Mouse (Mus musculus) small intestine, adult 2 months (tissue): ENCODE data around the gene Ccdc130. TPM values are rescaled to one million over a fixed set of nuclear protein-coding genes. Genes with fewer than 3 reads are reported as not detected.

Source experiments
- H3K27ac ChIP-seq: fragments of 200-500 bp; 2 replicates; pipeline ENCODE4 v1.5.1; 2012; ENCODE audit warnings: low read depth, low read length, control low read depth, inconsistent platforms; ENCODE audit not compliant: insufficient read depth
- H3K27me3 ChIP-seq: fragments of 200-500 bp; 2 replicates; pipeline ENCODE4 v1.6.1; 2012; ENCODE audit warnings: mild to moderate bottlenecking, moderate library complexity, low read length, inconsistent platforms; ENCODE audit not compliant: control insufficient read depth, insufficient read depth
- H3K36me3 ChIP-seq: fragments of 200-500 bp; 2 replicates; pipeline ENCODE4 v1.6.1; 2012; ENCODE audit warnings: mild to moderate bottlenecking, low read length, control low read depth, inconsistent platforms; ENCODE audit not compliant: control insufficient read depth, insufficient read depth
- H3K4me1 ChIP-seq: fragments of 200-500 bp; 2 replicates; pipeline ENCODE4 v1.6.1; 2012; ENCODE audit warnings: low read length, inconsistent platforms, mixed read lengths; ENCODE audit not compliant: control insufficient read depth, insufficient read depth, insufficient read length
- H3K4me3 ChIP-seq: fragments of 200-500 bp; 2 replicates; pipeline ENCODE4 v1.5.1; 2012; ENCODE audit warnings: low read depth, mild to moderate bottlenecking, control low read depth, inconsistent platforms, low read length, moderate library complexity
- CTCF ChIP-seq: fragments of 200-500 bp; IDR thresholded peaks from 2 replicates; pipeline ENCODE4 v1.5.1; 2012; ENCODE audit warnings: low read depth, mild to moderate bottlenecking, control low read depth, inconsistent platforms, low read length, moderate library complexity, mixed read lengths; ENCODE audit not compliant: insufficient replicate concordance, insufficient read length; ENCODE audit errors: extremely low read depth
- POLR2A ChIP-seq: fragments of 200-500 bp; IDR thresholded peaks from 2 replicates; pipeline ENCODE4 v1.6.1; 2012; ENCODE audit warnings: low read depth, mild to moderate bottlenecking, control low read depth, inconsistent platforms, low read length, moderate library complexity
- WGBS: fragments of 180-500 bp; shearing (Covaris S2); methylation state at CpG from one replicate; pipeline ENCODE4 v1.1.7; 2018; 5-methylcytosine and 5-hydroxymethylcytosine counted together
- polyA plus RNA-seq: library from polyadenylated mRNA; depleted of rRNA; stranded (reverse); fragments of >200 nt; gene quantifications from 2 replicates; pipeline ENCODE4 v1.2.3, GENCODE M21; 2012; rRNA removed

Gene Ccdc130
- polyA plus RNA-seq, 1 experiment, result 37.3 TPM

DNA sequence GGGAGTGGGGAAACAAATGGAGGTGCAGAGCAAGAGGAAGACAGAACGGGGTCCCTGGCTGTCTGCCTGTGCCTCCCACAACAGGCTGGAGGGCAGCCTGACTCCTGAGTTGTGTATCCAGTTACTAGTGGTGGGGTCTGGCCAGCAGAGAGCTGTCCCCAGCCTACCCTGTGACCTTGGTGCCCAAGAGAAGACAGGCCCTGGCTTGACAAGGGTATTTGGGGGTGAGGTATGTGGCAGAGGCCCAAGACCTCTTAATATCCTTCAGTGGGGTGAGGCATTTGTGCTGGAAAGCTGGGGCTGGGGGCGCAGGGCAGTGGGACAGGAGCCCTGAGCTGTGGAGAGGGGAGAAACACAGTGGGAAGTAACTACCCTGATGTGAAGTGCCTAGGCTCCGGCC is 59.0 kb downstream of the Ccdc130 start:
- H3K36me3 ChIP-seq, result peaks cover 33% of the 10 kb centered on the region; the same call in 1 of the 2 replicates
- no peaks in the 10 kb centered on the region for H3K27me3 ChIP-seq
- no peak overlapping the region for H3K4me3 ChIP-seq
- H3K4me1 ChIP-seq, result no peaks in the 10 kb centered on the region; the same call in 1 of the 2 replicates
- TF ChIP-seq POLR2A (no peak), CTCF (no peak)
- no peak overlapping the region for H3K27ac ChIP-seq
- WGBS, result 87% methylated on average over 3 of the region's 3 CpGs

DNA sequence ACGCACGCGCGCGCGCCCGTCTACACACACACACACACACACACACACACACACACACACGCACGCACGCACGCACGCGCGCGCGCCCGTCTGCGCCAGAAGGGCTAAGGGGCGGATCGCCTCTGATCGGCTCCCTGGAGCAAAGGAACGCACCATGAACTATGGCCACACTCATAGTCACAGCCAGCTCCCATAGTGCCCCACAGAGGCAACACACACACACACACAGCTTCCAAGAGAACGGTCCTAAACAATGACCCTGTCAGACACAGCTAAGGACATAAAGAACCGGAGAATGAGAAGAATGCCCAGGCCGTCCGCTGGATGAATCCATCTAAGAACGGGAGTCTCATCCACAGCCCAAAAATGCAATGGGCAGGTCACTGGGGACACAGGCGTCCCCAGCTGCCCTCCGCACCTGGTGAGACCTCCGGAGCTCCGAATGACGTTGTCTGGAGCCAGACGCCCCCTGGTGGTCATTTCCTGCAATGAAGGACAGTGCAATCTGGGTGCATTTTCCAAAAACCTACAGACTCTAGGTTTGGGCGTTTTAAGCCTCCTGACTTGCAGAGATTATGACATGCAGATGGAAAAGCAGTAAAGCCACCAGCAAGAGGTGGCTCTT is 59.9 kb downstream of the Ccdc130 start:
- TF ChIP-seq POLR2A (no peak), CTCF (peak; percentile 91)
- no peak overlapping the region for H3K27ac ChIP-seq
- peaks cover 26% of the 10 kb centered on the region; the same call in 1 of the 2 replicates for H3K36me3 ChIP-seq
- no peaks in the 10 kb centered on the region for H3K27me3 ChIP-seq
- no peak overlapping the region for H3K4me3 ChIP-seq
- 52% methylated on average over 34 of the region's 34 CpGs for WGBS
- H3K4me1 ChIP-seq, result no peaks in the 10 kb centered on the region; the same call in 1 of the 2 replicates

DNA sequence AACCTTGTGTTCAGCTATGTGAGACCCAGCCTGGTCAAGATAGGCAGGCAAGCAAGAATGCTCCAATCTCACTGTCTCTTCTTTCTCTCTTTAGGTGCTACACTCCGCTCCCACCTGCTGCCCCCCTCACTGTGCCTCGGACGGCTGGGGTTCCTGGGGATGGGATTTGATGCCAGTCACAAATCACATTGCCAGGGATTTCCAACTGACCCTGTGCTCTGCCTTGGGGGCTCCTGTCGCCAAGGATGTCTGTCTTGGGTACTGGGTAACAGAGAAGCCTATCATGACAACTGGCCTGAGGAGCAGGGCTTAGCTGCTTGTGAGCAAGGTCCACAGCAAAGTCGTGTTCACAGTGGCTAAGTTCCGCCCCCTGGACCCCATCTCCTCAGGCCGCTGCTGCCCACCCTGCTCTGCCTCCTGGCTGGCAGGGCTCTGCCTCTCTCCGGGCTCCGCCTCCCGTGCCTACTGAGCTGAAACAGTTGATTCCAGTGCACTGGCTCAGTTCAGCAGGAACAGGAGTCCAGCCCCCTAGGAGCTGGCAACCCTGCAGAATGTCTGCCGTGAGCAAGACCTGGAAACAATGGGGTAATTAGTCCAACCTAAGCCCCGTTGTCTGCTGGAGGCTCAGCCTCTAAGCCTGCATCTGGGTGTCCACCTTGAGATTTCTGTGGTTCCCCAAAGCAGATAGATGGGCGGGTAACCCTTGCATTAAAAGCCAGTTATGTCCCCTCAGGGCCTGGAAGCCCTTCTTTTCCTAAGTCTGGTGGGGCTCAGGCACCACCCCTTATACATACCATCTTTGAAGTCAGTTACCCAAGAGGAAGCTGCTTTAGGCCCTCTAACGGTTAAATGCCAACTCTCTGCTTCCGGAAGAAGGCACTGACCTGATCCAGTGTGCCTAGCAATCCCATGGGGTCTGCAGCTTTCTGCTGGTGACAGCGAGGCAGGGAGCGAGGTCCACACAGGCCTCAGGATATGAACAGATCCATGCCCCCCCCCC is 61.5 kb downstream of the Ccdc130 start:
- H3K27me3 ChIP-seq, result no peaks in the 10 kb centered on the region
- peaks cover 4% of the 10 kb centered on the region for H3K4me1 ChIP-seq
- no peak overlapping the region for H3K27ac ChIP-seq
- TF ChIP-seq POLR2A (no peak), CTCF (no peak)
- WGBS, result 71% methylated on average over 17 of the region's 17 CpGs
- H3K36me3 ChIP-seq, result peaks cover 24% of the 10 kb centered on the region; the same call in 1 of the 2 replicates
- H3K4me3 ChIP-seq, result no peak overlapping the region

DNA sequence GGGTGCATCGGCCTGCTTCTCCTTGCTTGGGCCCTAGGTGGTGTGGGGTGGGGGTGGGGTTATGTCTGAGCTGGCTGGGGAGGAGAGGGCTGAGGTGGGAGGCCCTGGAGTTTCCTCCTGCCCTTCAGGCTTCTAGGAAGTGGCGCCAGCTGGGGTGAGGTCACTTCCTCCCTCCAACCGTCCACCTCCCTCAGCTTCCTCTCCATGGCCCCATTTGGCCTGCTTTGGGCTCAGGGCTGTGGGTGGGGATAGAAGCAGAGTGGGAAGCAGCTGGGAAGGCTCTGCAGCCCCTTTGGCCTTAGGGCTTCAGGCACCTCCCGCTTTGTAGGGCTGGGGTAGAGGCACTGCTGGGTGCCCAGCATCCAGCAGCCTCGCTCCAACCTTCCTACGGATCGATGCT is 62.4 kb downstream of the Ccdc130 start:
- TF ChIP-seq POLR2A (no peak), CTCF (no peak)
- H3K27me3 ChIP-seq, result no peaks in the 10 kb centered on the region
- peaks cover 24% of the 10 kb centered on the region; the same call in 1 of the 2 replicates for H3K36me3 ChIP-seq
- WGBS, result 64% methylated on average over 7 of the region's 7 CpGs
- H3K4me3 ChIP-seq, result no peak overlapping the region
- peaks cover 5% of the 10 kb centered on the region for H3K4me1 ChIP-seq
- no peak overlapping the region for H3K27ac ChIP-seq

Other genes starting within 250 kb of the Ccdc130 start
- 0.11 and 0.15 TPM in 2 replicates for gene Palm3, start 248.9 kb downstream of the Ccdc130 start, polyA plus RNA-seq
- 2.3 and 5.5 TPM in 2 replicates for gene Il27ra, start 227.8 kb downstream of the Ccdc130 start, polyA plus RNA-seq
- gene Rln3, start 225.4 kb downstream of the Ccdc130 start, polyA plus RNA-seq, result 0.96 and 0.99 TPM in 2 replicates
- gene Gm10643, start 205.2 kb downstream of the Ccdc130 start, polyA plus RNA-seq, result 0.48 TPM in 1 of 2 replicates, not detected in the other
- 23.2 and 42.2 TPM in 2 replicates for gene Rfx1, start 203.5 kb downstream of the Ccdc130 start, polyA plus RNA-seq
- 37.4 and 108 TPM in 2 replicates for gene Dcaf15, start 165.6 kb downstream of the Ccdc130 start, polyA plus RNA-seq
- gene Podnl1, start 144.4 kb downstream of the Ccdc130 start, polyA plus RNA-seq, result 3.8 and 12.7 TPM in 2 replicates
- 21.0 and 50.8 TPM in 2 replicates for gene Cc2d1a, start 122.4 kb downstream of the Ccdc130 start, polyA plus RNA-seq
- gene 4930432K21Rik, start 122.4 kb downstream of the Ccdc130 start, polyA plus RNA-seq, result 0.05 and 0.22 TPM in 2 replicates
- 0.22 and 0.62 TPM in 2 replicates for gene Nanos3, start 85.2 kb downstream of the Ccdc130 start, polyA plus RNA-seq
- 8.1 and 30.0 TPM in 2 replicates for gene Zswim4, start 33.3 kb downstream of the Ccdc130 start, polyA plus RNA-seq
- 46.2 and 63.5 TPM in 2 replicates for gene D8Ertd738e, start 20.7 kb downstream of the Ccdc130 start, polyA plus RNA-seq
- 66.7 and 76.0 TPM in 2 replicates for gene Mri1, start 13.1 kb downstream of the Ccdc130 start, polyA plus RNA-seq
- 5.2 and 23.5 TPM in 2 replicates for gene Cacna1a, start 118.1 kb upstream of the Ccdc130 start, polyA plus RNA-seq